ENCODE assay signal across 15 mouse cellular contexts in genomic region chr17:7386016-7386415, GRCm38 (mm10). TPM values are rescaled to one million over a fixed set of nuclear protein-coding genes. Genes with fewer than 3 reads are reported as not detected.
"Had no signal": no experiment of that assay in that cellular context is flagged by ENCODE, and none has a peak within 500 bp of the region (broad histone marks: within the 10 kb centered on the region; RNA-seq: fewer than 3 reads in every experiment).

No protein-coding gene starts in this region.

RNA-seq across cellular contexts. Expression of gene Unc93a2, which starts 0.8 kb away (rescaled TPM):
- total RNA-seq: layer of hippocampus, postnatal 25 days; left cerebral cortex, adult 2 months; left cerebral cortex, postnatal 14 days; neutrophil, adult 5-6 weeks had no signal
- polyA plus RNA-seq: kidney, embryonic 16.5 days; limb, embryonic 11.5 days; lung, embryonic 15.5 days; macrophage; midbrain, embryonic 12.5 days; myocyte; neural tube, embryonic 12.5 days had no signal

RNA-seq across cellular contexts. Expression of gene Gm49630, which starts 14.2 kb away (rescaled TPM):
- total RNA-seq: layer of hippocampus, postnatal 25 days; left cerebral cortex, adult 2 months; left cerebral cortex, postnatal 14 days; neutrophil, adult 5-6 weeks had no signal
- polyA plus RNA-seq: kidney, embryonic 16.5 days; limb, embryonic 11.5 days; limb, embryonic 15.5 days; liver, embryonic 13.5 days; liver, postnatal 0 days; lung, embryonic 15.5 days; macrophage; midbrain, embryonic 12.5 days; myocyte; neural tube, embryonic 12.5 days; stomach, postnatal 0 days had no signal

RNA-seq across cellular contexts. Expression of gene Ttll2, which starts 33.5 kb away (rescaled TPM):
- total RNA-seq: layer of hippocampus, postnatal 25 days; left cerebral cortex, adult 2 months; left cerebral cortex, postnatal 14 days; neutrophil, adult 5-6 weeks had no signal
- polyA plus RNA-seq: kidney, embryonic 16.5 days; limb, embryonic 11.5 days; limb, embryonic 15.5 days; liver, embryonic 13.5 days; liver, postnatal 0 days; lung, embryonic 15.5 days; macrophage; midbrain, embryonic 12.5 days; myocyte; neural tube, embryonic 12.5 days had no signal
